Mouse (Mus musculus): ENCODE data around the gene Cald1.

DNA sequence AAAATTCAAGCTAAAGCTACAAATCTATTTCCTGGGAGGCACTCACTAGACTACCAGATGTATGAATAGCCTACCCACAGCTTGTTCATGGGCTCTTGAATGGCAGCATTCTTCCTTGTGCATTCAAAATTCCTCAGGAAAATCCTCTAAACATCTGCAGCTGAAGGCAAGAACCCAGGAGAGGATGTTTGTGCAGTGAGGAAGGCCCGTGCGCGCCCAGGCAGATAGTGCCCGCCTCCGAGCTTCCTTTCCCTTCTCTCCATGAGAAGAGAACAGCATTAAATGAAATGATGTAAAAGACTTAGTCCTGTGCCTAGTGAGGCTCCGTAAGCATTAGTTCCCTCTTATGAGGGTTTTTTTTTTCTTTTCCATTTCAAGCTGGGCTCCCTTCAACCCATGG, 24.6 kb downstream of the Cald1 start:
- TF ChIP-seq CTCF (IDR thresholded peaks at IDR 0.05; ENCODE audit: borderline replicate concordance, insufficient read depth, low read depth, low read length): no peak
- no peak for TF ChIP-seq POLR2A (IDR thresholded peaks at IDR 0.05; ENCODE audit: borderline replicate concordance, insufficient read depth, low read length)

Data from cerebellum, adult 2 months (tissue).